Mouse (Mus musculus): ENCODE results near the gene Jsrp1.

- TF ChIP-seq CTCF (IDR thresholded peaks at IDR 0.05; ENCODE audit: extremely low read depth, insufficient read length, insufficient replicate concordance, low read depth, low read length) (no peak), POLR2A (IDR thresholded peaks at IDR 0.05; ENCODE audit: low read depth, low read length) (no peak)
Measured at GRCm38 (mm10) chr10:80855749-80856073, 42.4 kb upstream of the Jsrp1 start.
